Mouse (Mus musculus): ENCODE results near the gene Cebpzos. TPM values are rescaled to one million over a fixed set of nuclear protein-coding genes. Genes with fewer than 3 reads are reported as not detected.
A peak's percentile ranks its signal among the peaks of the same experiment; 100 is the strongest.

The Cebpzos gene
- polyA plus RNA-seq, 1 experiment: 7.4 TPM

- DNase-seq: no peak
- WGBS: 77% methylated on average over 7 of the region's 7 CpGs
- Histone ChIP-seq H3K4me1 (ENCODE audit: control insufficient read depth, insufficient read depth, low read length) (no peaks in the 10 kb centered on the region), H3K4me3 (replicated peaks; ENCODE audit: extremely low read depth, low read depth, low read length) (no peak overlapping the region)
- TF ChIP-seq CTCF (IDR thresholded peaks at IDR 0.05; ENCODE audit: insufficient read depth, low read length) (no peak), POLR2A (IDR thresholded peaks at IDR 0.05; ENCODE audit: borderline replicate concordance, extremely low read depth, low read depth, low read length) (no peak)
These were observed 21.3 kb upstream of the Cebpzos start for GRCm38 (mm10) chr17:78894991-78895390.

- WGBS: 8% methylated on average over 8 of the region's 8 CpGs
- no peaks in the 10 kb centered on the region for H3K4me1 ChIP-seq (ENCODE audit: control insufficient read depth, insufficient read depth, low read length)
- TF ChIP-seq CTCF (IDR thresholded peaks at IDR 0.05; ENCODE audit: insufficient read depth, low read length) (peak; percentile 50), POLR2A (IDR thresholded peaks at IDR 0.05; ENCODE audit: borderline replicate concordance, extremely low read depth, low read depth, low read length) (no peak)
- H3K4me3 ChIP-seq (replicated peaks; ENCODE audit: extremely low read depth, low read depth, low read length): peak overlapping the region; percentile 48
- DNase-seq: peak; percentile 26
These were observed 20.9 kb upstream of the Cebpzos start for GRCm38 (mm10) chr17:78895394-78895793.

- no peak for DNase-seq
- Histone ChIP-seq H3K4me3 (replicated peaks; ENCODE audit: extremely low read depth, low read depth, low read length) (no peak overlapping the region), H3K4me1 (ENCODE audit: control insufficient read depth, insufficient read depth, low read length) (no peaks in the 10 kb centered on the region)
- TF ChIP-seq CTCF (IDR thresholded peaks at IDR 0.05; ENCODE audit: insufficient read depth, low read length) (no peak), POLR2A (IDR thresholded peaks at IDR 0.05; ENCODE audit: borderline replicate concordance, extremely low read depth, low read depth, low read length) (no peak)
- 51% methylated on average over 2 of the region's 2 CpGs for WGBS
These were observed 13.1 kb upstream of the Cebpzos start for GRCm38 (mm10) chr17:78903158-78903557.

- 80% methylated on average over 5 of the region's 5 CpGs for WGBS
- no peaks in the 10 kb centered on the region for H3K4me1 ChIP-seq (ENCODE audit: control insufficient read depth, insufficient read depth, low read length)
- no peak for TF ChIP-seq POLR2A (IDR thresholded peaks at IDR 0.05; ENCODE audit: borderline replicate concordance, extremely low read depth, low read depth, low read length)
- no peak for TF ChIP-seq CTCF (IDR thresholded peaks at IDR 0.05; ENCODE audit: insufficient read depth, low read length)
- H3K4me3 ChIP-seq (replicated peaks; ENCODE audit: extremely low read depth, low read depth, low read length): no peak within 1 kb of the TSS
- DNase-seq: no peak
These were observed 9.4 kb upstream of the Cebpzos start, which contains the start of gene Sult6b1 for GRCm38 (mm10) chr17:78906892-78907291. Gene Sult6b1 (minus strand): TSS chr17:78906992.

- H3K4me3 ChIP-seq (replicated peaks; ENCODE audit: extremely low read depth, low read depth, low read length): no peak overlapping the region
- H3K4me1 ChIP-seq (ENCODE audit: control insufficient read depth, insufficient read depth, low read length): no peaks in the 10 kb centered on the region; the same call in 1 of the 2 replicates
- WGBS: 76% methylated on average over 2 of the region's 2 CpGs
- DNase-seq: no peak
- TF ChIP-seq POLR2A (IDR thresholded peaks at IDR 0.05; ENCODE audit: borderline replicate concordance, extremely low read depth, low read depth, low read length) (no peak), CTCF (IDR thresholded peaks at IDR 0.05; ENCODE audit: insufficient read depth, low read length) (no peak)
These were observed 6.9 kb upstream of the Cebpzos start for GRCm38 (mm10) chr17:78909374-78909773.

- H3K4me3 ChIP-seq (replicated peaks; ENCODE audit: extremely low read depth, low read depth, low read length): peak overlapping the region; percentile 37
- WGBS: 20% methylated on average over 6 of the region's 6 CpGs
- H3K4me1 ChIP-seq (ENCODE audit: control insufficient read depth, insufficient read depth, low read length): peaks cover 10% of the 10 kb centered on the region
- no peak for DNase-seq
- no peak for TF ChIP-seq CTCF (IDR thresholded peaks at IDR 0.05; ENCODE audit: insufficient read depth, low read length)
These were observed 3.4 kb upstream of the Cebpzos start for GRCm38 (mm10) chr17:78912861-78913281.

GRCm38 (mm10) chr17:78913921-78914320, 2.4 kb upstream of the Cebpzos start:
- TF ChIP-seq CTCF (IDR thresholded peaks at IDR 0.05; ENCODE audit: insufficient read depth, low read length) (no peak), POLR2A (IDR thresholded peaks at IDR 0.05; ENCODE audit: borderline replicate concordance, extremely low read depth, low read depth, low read length) (no peak)
- Histone ChIP-seq H3K4me1 (ENCODE audit: control insufficient read depth, insufficient read depth, low read length) (peaks cover 10% of the 10 kb centered on the region), H3K4me3 (replicated peaks; ENCODE audit: extremely low read depth, low read depth, low read length) (no peak overlapping the region)
- DNase-seq: no peak
- 74% methylated on average over 3 of the region's 3 CpGs for WGBS

GRCm38 (mm10) chr17:78915772-78916171, 528 bp upstream of the Cebpzos start:
- no peak for DNase-seq
- WGBS: 49% methylated on average over 6 of the region's 6 CpGs
- TF ChIP-seq POLR2A (IDR thresholded peaks at IDR 0.05; ENCODE audit: borderline replicate concordance, extremely low read depth, low read depth, low read length): no peak
- TF ChIP-seq CTCF (IDR thresholded peaks at IDR 0.05; ENCODE audit: insufficient read depth, low read length): no peak
- Histone ChIP-seq H3K4me1 (ENCODE audit: control insufficient read depth, insufficient read depth, low read length) (peaks cover 10% of the 10 kb centered on the region), H3K4me3 (replicated peaks; ENCODE audit: extremely low read depth, low read depth, low read length) (peak overlapping the region; percentile 76)

GRCm38 (mm10) chr17:78916899-78917298, 599 bp downstream of the Cebpzos start:
- TF ChIP-seq CTCF (IDR thresholded peaks at IDR 0.05; ENCODE audit: insufficient read depth, low read length) (no peak), POLR2A (IDR thresholded peaks at IDR 0.05; ENCODE audit: borderline replicate concordance, extremely low read depth, low read depth, low read length) (no peak)
- H3K4me1 ChIP-seq (ENCODE audit: control insufficient read depth, insufficient read depth, low read length): peaks cover 10% of the 10 kb centered on the region
- DNase-seq: no peak
- WGBS: under 1% methylated on average over 11 of the region's 11 CpGs
- H3K4me3 ChIP-seq (replicated peaks; ENCODE audit: extremely low read depth, low read depth, low read length): peak overlapping the region; percentile 76

- peaks cover 10% of the 10 kb centered on the region for H3K4me1 ChIP-seq (ENCODE audit: control insufficient read depth, insufficient read depth, low read length)
- TF ChIP-seq POLR2A (IDR thresholded peaks at IDR 0.05; ENCODE audit: borderline replicate concordance, extremely low read depth, low read depth, low read length) (no peak), CTCF (IDR thresholded peaks at IDR 0.05; ENCODE audit: insufficient read depth, low read length) (no peak)
- no peak for DNase-seq
- 34% methylated on average over 6 of the region's 6 CpGs for WGBS
- H3K4me3 ChIP-seq (replicated peaks; ENCODE audit: extremely low read depth, low read depth, low read length): no peak overlapping the region
These were observed 1.4 kb downstream of the Cebpzos start for GRCm38 (mm10) chr17:78917696-78918095.
